Mouse (Mus musculus): ENCODE measurements around the gene Ahsa1. TPM values are rescaled to one million over a fixed set of nuclear protein-coding genes. Genes with fewer than 3 reads are reported as not detected.

Ahsa1 gene
- 279 and 280 TPM in 2 replicates for polyA plus RNA-seq (2016; fragmentation: Nextera tagmentation; extraction: Ambion mirVana)

DNA sequence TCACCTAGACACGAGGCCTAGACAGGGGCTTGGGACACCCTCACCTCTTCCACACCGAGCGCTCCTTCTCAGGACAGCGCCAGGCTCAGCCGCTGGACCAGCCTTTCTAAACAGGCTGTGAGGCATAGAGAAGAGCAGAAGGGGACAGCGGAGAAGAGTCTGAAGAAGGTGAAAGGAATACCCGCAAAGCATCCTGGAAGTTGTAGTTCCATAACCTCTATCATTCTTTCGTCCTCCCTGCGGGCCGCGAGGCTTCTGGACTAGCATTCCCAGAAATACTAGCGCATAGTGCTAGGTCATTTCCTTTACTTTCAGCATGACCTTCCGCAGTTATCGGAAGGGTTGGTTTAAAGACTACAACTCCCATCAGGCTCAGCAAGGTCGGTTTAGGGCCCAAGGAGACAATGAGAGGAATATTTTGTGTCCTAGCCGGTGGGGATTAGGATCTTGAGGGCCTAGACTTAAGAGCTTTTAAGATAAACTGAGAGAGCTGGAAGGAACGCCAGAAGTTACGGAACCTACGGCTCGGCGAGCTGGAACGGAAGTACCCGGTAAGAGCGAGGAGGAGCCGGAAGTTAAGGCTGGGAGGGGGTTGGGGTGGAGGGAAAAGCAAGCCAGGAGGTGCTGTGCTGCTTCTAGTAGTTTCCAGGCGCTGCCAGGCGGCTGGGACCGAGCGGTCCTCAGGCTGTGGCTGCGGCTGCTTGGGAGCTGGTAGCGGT lies at the start of gene Ahsa1, which contains the start of gene Vipas39:
TSS of gene Ahsa1 (plus strand) at position 372 of the 719 bp plus-strand sequence.
TSS of gene Vipas39 (minus strand) at position 149 of the 719 bp plus-strand sequence.
- H3K27me3 ChIP-seq (ENCODE audit: poor library complexity, severe bottlenecking): no peaks in the 10 kb centered on the region
- WGBS: 0% methylated on average over 31 of the region's 31 CpGs
- H3K4me3 ChIP-seq: peak within 1 kb of the TSS; percentile 81
- peaks cover 25% of the 10 kb centered on the region for H3K4me1 ChIP-seq
- H3K9me3 ChIP-seq: no peaks in the 10 kb centered on the region
- peak; percentile 88 for DNase-seq (ENCODE audit: extremely low spot score, low spot score)
- peak within 1 kb of the TSS; percentile 93 for H3K27ac ChIP-seq
- peaks cover 62% of the 10 kb centered on the region for H3K36me3 ChIP-seq (replicated peaks)

DNA sequence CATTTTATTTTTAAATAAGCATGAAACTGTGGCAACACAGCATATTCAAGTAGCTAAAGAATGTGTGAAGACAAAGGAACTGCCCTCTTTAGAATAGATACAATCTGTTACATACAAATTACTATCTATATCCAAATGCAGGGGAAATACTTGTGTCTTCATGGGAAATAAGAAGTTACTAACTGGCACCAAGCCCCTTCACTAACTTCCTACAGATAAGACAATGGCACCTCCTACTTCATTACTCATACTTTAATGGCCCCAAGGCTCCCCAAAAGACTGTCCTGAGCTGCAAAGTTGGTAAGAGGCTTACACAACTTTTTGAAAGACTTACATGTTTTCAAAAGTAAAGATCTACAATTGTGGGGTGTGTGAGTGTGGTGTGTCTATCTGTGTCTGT lies 48.7 kb upstream of the Ahsa1 start:
- Histone ChIP-seq H3K4me1 (peaks cover 8% of the 10 kb centered on the region; the same call in 1 of the 2 replicates), H3K27ac (no peak overlapping the region), H3K27me3 (ENCODE audit: poor library complexity, severe bottlenecking) (no peaks in the 10 kb centered on the region), H3K36me3 (replicated peaks) (no peaks in the 10 kb centered on the region), H3K9me3 (no peaks in the 10 kb centered on the region), H3K4me3 (no peak overlapping the region)
- no peak for DNase-seq (ENCODE audit: extremely low spot score, low spot score)

DNA sequence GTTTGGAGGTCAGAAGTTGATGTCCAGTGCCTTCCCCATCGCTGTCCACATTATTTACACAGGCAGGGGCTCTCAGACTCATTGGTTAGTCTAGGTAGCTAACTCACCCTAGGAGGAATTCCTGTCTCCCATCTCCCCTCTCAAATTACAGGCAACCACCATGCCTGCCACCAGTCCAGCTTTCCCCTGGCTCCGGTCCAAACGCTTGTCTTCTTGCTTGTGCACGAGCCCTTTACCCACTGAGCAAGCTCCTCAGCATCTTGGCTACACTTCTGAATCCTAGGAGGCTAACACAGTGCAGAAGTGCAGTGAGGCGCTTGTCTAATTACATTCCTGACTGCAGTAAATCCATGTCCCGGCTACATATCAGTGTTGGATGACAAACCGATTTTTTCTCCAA lies 46.9 kb upstream of the Ahsa1 start:
- no peak overlapping the region for H3K4me3 ChIP-seq
- no peaks in the 10 kb centered on the region for H3K36me3 ChIP-seq (replicated peaks)
- H3K27me3 ChIP-seq (ENCODE audit: poor library complexity, severe bottlenecking): no peaks in the 10 kb centered on the region
- no peak for DNase-seq (ENCODE audit: extremely low spot score, low spot score)
- no peaks in the 10 kb centered on the region for H3K9me3 ChIP-seq
- H3K27ac ChIP-seq: no peak overlapping the region
- 84% methylated on average over 7 of the region's 7 CpGs for WGBS
- H3K4me1 ChIP-seq: peaks cover 8% of the 10 kb centered on the region; the same call in 1 of the 2 replicates

DNA sequence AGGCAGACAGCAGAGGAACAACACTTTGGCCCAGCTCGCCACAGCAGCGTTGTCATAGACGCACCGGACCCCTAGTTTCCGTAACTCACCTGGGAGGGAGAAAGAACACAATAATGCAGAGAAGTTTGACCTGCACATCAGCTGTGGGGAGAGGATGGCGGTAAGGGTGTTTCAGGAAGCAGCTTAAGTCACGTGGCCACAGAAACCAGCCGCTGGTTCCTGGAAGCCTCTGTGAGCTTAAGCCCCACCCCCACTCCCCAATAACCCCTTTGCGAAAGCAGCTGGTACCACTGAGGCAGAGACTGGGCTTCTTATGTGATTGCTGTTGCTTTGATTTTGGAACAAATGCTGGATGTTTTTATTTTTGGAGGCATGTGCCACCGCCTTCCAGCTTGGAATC lies 41.3 kb upstream of the Ahsa1 start:
- Histone ChIP-seq H3K4me3 (no peak overlapping the region), H3K36me3 (replicated peaks) (no peaks in the 10 kb centered on the region), H3K4me1 (no peaks in the 10 kb centered on the region), H3K27me3 (ENCODE audit: poor library complexity, severe bottlenecking) (no peaks in the 10 kb centered on the region), H3K9me3 (no peaks in the 10 kb centered on the region), H3K27ac (0 out of 2 replicates have a peak overlapping the region, but pooled peaks have one; percentile 8)
- 72% methylated on average over 10 of the region's 10 CpGs for WGBS
- no peak for DNase-seq (ENCODE audit: extremely low spot score, low spot score)

DNA sequence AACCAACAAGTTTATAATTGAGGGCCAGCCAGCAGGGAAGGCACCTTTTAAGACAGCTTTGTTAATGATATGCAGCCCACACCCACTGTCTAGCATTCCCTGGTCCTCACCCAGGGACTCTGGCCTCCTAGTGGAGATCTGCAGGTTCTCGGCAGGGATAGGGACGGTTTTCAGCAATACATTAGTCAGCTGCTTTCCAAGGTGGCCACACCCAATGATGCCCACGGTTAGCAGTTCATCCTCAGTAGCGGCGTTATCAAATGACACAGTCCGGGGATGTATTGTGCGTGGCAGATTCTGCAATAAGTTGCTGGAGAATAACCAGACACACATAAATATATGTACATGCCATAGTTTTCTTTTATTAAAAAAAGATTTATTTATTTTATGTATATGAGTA lies 39.5 kb upstream of the Ahsa1 start:
- no peaks in the 10 kb centered on the region for H3K9me3 ChIP-seq

DNA sequence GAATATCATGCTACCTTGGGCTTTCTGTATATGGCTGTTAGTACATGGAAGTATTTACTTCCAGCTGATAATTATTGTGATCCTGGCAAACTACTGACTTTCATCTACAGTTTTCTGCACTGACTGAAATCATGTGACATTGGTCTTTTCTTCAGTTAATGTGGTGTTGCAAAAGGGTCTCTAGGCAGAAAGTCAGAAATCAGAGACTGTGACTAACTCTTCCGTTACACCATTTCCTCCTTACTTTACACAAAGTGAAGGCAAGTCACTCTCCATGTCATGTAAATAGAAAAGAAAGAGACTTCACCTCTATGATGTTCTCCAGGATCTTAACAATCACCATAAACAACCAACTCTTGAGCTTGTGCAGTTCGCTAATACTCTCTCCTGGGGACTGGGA lies 36.6 kb upstream of the Ahsa1 start:
- Histone ChIP-seq H3K4me3 (no peak overlapping the region), H3K27ac (no peak overlapping the region), H3K4me1 (no peaks in the 10 kb centered on the region), H3K36me3 (replicated peaks) (no peaks in the 10 kb centered on the region), H3K9me3 (no peaks in the 10 kb centered on the region), H3K27me3 (ENCODE audit: poor library complexity, severe bottlenecking) (no peaks in the 10 kb centered on the region)
- DNase-seq (ENCODE audit: extremely low spot score, low spot score): no peak
- WGBS: 94% methylated on average over 2 of the region's 2 CpGs

More for the DNA sequence above, 39.5 kb upstream of the Ahsa1 start:
- H3K27ac ChIP-seq: no peak overlapping the region
- DNase-seq (ENCODE audit: extremely low spot score, low spot score): no peak
- 77% methylated on average over 7 of the region's 7 CpGs for WGBS
- no peak overlapping the region for H3K4me3 ChIP-seq
- H3K4me1 ChIP-seq: no peaks in the 10 kb centered on the region
- no peaks in the 10 kb centered on the region for H3K27me3 ChIP-seq (ENCODE audit: poor library complexity, severe bottlenecking)
- no peaks in the 10 kb centered on the region for H3K36me3 ChIP-seq (replicated peaks)

DNA sequence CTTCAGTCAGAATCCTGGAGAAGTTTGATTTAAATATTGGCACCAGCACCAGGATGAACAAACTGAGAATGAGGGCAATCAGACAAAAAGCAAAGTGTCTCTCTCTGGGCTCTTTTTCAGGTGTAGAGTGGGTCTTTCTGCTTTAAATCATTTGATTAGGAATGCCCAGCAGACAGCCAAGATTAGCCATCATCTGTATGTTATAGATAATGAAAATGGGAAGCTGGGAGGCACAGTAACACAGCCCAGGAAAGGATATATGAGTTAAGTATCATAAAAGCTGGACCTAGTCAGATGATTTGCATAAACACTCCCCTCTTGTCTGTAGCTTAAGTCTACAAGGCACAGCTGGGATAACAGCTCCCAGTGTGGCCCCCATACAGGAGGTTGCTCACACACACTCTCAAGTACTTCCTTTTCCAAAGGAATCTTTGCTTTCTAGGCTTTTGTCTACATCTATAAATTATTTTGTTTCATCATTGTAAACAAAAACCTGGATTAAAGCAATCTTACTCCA lies 35.8 kb upstream of the Ahsa1 start:
- Histone ChIP-seq H3K4me3 (no peak overlapping the region), H3K27me3 (ENCODE audit: poor library complexity, severe bottlenecking) (no peaks in the 10 kb centered on the region), H3K36me3 (replicated peaks) (no peaks in the 10 kb centered on the region), H3K27ac (no peak overlapping the region), H3K4me1 (no peaks in the 10 kb centered on the region), H3K9me3 (no peaks in the 10 kb centered on the region)
- no peak for DNase-seq (ENCODE audit: extremely low spot score, low spot score)

DNA sequence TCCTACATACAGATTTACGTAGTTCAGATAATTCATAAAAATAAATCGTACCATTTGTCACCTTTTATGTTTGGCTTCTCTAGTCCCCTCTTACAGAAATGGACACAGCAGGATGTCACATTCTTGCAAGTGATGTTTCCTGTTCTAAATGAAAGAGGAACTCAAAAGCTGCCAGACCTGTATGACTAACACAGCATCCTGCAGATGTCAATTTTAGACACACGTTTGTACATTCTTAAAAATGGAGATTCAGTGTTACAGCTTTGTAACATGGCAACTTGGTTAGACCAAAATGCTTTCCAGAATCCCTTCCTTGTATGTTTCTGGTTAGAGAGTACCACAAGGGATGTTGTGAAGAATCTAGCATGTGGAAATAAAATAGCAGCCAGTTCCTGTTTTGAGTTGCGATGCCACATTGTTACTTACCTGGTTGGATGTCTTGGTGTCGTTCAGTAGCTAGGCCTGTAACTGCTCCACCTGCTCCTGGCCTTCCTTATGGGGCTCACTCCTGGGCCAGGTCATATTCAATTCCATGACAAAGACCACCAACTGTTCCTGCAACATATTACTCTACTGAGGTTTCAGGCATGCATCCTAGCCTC lies 29.3 kb upstream of the Ahsa1 start:
- 91% methylated on average over 5 of the region's 5 CpGs for WGBS
- H3K4me3 ChIP-seq: no peak overlapping the region

DNA sequence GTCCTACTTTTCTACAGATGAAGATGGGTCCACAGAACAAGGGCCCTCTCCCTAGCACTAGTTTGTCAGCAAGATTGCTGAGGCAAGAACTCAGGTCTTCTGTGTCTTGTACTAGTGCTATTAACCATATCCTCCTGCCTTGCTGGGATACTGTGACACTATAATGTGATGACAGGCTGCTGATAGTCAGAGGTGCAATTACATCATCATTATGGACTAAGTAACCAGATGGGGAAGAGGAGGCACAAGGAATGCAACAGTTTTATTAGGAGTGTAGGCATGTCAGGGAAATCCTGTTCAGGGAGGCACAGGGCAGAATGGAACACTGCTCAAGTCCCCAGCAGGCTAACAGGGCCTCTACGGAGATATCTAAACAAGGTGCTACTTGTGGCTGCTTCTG lies 27.6 kb upstream of the Ahsa1 start, which contains the start of gene Noxred1:
TSS of gene Noxred1 (minus strand) at position 101 of the 400 bp plus-strand sequence.
- no peak within 1 kb of the TSS for H3K4me3 ChIP-seq
- no peaks in the 10 kb centered on the region for H3K9me3 ChIP-seq
- WGBS: 91% methylated on average over 1 of the region's 1 CpGs
- H3K4me1 ChIP-seq: no peaks in the 10 kb centered on the region
- no peak within 1 kb of the TSS for H3K27ac ChIP-seq
- peaks cover 58% of the 10 kb centered on the region for H3K36me3 ChIP-seq (replicated peaks)
- H3K27me3 ChIP-seq (ENCODE audit: poor library complexity, severe bottlenecking): no peaks in the 10 kb centered on the region
- DNase-seq (ENCODE audit: extremely low spot score, low spot score): no peak

More for the DNA sequence above, 29.3 kb upstream of the Ahsa1 start:
- Histone ChIP-seq H3K4me1 (no peaks in the 10 kb centered on the region), H3K36me3 (replicated peaks) (peaks cover 44% of the 10 kb centered on the region), H3K27me3 (ENCODE audit: poor library complexity, severe bottlenecking) (no peaks in the 10 kb centered on the region), H3K27ac (no peak overlapping the region), H3K9me3 (no peaks in the 10 kb centered on the region)
- no peak for DNase-seq (ENCODE audit: extremely low spot score, low spot score)

DNA sequence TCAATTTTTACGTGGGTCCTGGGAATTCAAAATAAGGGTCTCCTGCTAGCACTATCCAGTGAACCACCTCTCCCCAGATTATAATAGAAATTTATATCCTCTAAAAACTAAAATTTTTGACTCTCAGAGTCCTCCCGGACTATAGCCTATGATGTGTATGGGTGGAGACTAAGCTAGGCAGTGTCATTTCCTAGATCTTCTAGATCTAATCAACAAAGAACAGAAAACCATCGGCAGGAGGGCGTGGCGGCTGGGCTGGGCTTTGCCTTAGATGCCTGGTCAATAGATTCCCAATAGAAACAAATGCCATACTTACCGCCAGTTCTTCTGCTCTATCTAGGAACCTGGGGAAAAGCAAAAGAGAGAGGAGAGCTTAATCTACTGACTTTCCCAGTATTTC lies 16.1 kb upstream of the Ahsa1 start:
- H3K27ac ChIP-seq: no peak overlapping the region
- H3K4me1 ChIP-seq: no peaks in the 10 kb centered on the region
- peaks cover 91% of the 10 kb centered on the region for H3K36me3 ChIP-seq (replicated peaks)
- no peak for DNase-seq (ENCODE audit: extremely low spot score, low spot score)
- H3K9me3 ChIP-seq: no peaks in the 10 kb centered on the region
- 93% methylated on average over 6 of the region's 6 CpGs for WGBS
- H3K27me3 ChIP-seq (ENCODE audit: poor library complexity, severe bottlenecking): no peaks in the 10 kb centered on the region
- no peak overlapping the region for H3K4me3 ChIP-seq

DNA sequence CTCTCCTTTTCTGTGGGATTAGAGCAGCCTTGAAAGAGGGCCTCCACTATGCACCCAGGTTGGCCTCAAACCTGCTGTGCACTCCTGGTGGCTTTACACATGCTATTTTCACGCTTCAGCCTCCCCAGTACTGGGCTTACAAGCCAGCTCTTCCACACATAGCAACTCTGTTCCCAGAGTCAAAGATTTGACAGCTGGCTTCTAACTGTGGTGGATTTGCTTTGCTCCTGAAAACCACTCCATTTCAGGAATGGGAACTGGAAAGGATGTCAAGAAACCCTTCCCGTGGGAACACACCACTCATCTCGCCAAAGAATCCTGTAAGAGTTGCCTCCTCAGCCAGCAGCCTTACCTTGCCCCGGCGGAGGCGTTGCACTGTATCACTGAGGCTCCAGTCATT lies 12.4 kb upstream of the Ahsa1 start:
- H3K4me3 ChIP-seq: no peak overlapping the region
- no peaks in the 10 kb centered on the region for H3K4me1 ChIP-seq
- peaks cover 96% of the 10 kb centered on the region for H3K36me3 ChIP-seq (replicated peaks)
- DNase-seq (ENCODE audit: extremely low spot score, low spot score): no peak
- H3K9me3 ChIP-seq: no peaks in the 10 kb centered on the region
- no peak overlapping the region for H3K27ac ChIP-seq
- WGBS: 95% methylated on average over 6 of the region's 6 CpGs
- H3K27me3 ChIP-seq (ENCODE audit: poor library complexity, severe bottlenecking): no peaks in the 10 kb centered on the region

DNA sequence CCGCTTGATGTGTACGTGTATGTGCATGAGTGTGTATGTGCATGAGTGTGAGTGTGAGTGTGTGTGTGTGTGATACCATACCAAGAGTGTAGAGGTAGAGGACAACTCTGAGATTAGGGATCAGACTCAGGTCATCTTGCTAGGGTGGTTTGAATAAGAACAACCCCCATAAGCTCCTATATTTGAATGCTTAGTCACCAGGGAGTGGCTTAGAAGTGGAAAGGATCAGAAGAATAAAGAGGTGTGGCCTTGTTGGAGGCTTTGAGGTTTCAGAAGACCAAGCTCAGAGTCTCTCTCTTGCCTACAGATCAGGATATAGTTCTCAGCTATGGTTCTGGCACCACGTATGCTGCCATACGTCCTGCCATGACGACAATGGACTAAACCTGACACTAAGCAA lies 9.7 kb upstream of the Ahsa1 start:
- Histone ChIP-seq H3K27me3 (ENCODE audit: poor library complexity, severe bottlenecking) (no peaks in the 10 kb centered on the region), H3K9me3 (no peaks in the 10 kb centered on the region), H3K36me3 (replicated peaks) (peaks cover 95% of the 10 kb centered on the region), H3K27ac (no peak overlapping the region), H3K4me3 (no peak overlapping the region), H3K4me1 (no peaks in the 10 kb centered on the region)
- no peak for DNase-seq (ENCODE audit: extremely low spot score, low spot score)
- 94% methylated on average over 5 of the region's 5 CpGs for WGBS

DNA sequence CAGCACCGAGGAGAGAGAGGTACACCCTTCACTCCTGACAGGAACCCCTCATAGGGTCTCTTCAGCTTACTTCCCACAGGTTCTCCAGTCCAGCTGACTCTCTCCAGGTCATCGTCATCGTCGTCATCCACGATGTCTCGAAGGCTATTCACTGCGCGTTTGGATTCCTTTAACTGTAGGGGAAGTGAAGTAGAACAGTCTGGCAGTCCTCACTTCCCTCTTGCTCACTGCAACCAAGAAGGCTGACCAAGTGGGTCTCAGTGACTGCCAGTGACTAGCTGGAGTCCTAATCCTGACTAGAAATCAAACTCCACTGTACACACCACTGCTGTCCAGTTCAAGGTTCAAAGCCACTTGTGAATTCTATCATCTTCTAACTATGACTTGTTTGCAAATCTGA lies 5.7 kb upstream of the Ahsa1 start:
- Histone ChIP-seq H3K36me3 (replicated peaks) (peaks cover 83% of the 10 kb centered on the region), H3K9me3 (no peaks in the 10 kb centered on the region), H3K27me3 (ENCODE audit: poor library complexity, severe bottlenecking) (no peaks in the 10 kb centered on the region), H3K4me1 (peaks cover 11% of the 10 kb centered on the region), H3K27ac (no peak overlapping the region), H3K4me3 (no peak overlapping the region)
- no peak for DNase-seq (ENCODE audit: extremely low spot score, low spot score)
- 96% methylated on average over 8 of the region's 8 CpGs for WGBS
